Mouse (Mus musculus) splenic B cell, adult 2 months (primary cell): ENCODE data around the gene Brat1.

Source experiments
- DNase-seq: peaks from one replicate; pipeline ENCODE4 v3.0.0-alpha.2; 2011; ENCODE audit warnings: low read depth, low spot score
- H3K27me3 ChIP-seq: 2 replicates; pipeline ENCODE4 v1.6.1; 2012; ENCODE audit warnings: mild to moderate bottlenecking, low read length, moderate library complexity, mixed read lengths; ENCODE audit not compliant: control insufficient read depth, poor library complexity, insufficient read depth, severe bottlenecking
- H3K36me3 ChIP-seq: 2 replicates; pipeline ENCODE4 v1.6.1; 2012; ENCODE audit warnings: mild to moderate bottlenecking, low read length, moderate library complexity, mixed read lengths; ENCODE audit not compliant: control insufficient read depth, poor library complexity, insufficient read depth, severe bottlenecking

The Brat1 gene

DNA sequence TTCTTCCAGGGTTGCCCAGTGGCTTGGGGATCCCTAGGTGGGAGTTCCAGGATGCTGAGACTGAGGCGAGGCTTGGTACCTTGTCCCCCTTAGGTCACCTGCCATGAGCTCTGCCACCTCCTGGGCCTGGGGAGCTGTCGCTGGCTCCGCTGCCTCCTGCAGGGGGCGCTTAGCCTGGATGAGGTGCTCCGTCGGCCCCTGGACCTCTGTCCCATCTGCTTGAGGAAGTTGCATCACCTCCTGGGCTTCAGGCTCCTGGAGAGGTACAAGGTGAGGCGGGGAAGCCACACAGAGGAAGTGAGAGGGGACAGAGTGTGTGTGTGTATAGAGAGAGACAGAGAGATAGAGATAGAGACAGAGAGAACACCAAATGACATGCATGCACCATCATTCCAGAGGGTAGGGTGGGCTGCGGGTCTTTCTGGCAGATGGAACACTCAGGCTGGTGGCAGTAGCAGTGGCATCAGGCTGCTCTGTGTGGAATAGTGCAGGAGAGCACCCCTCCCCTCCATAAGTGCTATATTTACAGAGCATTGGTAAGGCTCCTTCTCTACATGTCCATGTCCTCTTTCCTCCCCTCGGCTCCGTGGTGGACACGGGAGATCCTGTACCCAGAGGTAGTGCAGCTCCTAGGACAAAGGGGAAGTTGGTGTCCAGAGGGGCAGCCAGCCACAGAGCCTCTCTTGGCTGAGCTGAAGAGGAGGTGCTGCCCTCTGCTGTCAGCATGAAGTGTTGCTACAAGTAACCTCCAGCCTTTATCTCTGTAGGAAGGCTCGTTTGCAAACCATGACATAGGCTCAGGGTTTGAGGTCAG, 44.5 kb downstream of the Brat1 start:
- DNase-seq = peak; percentile 86
- Histone ChIP-seq H3K36me3 (no peaks in the 10 kb centered on the region), H3K27me3 (no peaks in the 10 kb centered on the region)

DNA sequence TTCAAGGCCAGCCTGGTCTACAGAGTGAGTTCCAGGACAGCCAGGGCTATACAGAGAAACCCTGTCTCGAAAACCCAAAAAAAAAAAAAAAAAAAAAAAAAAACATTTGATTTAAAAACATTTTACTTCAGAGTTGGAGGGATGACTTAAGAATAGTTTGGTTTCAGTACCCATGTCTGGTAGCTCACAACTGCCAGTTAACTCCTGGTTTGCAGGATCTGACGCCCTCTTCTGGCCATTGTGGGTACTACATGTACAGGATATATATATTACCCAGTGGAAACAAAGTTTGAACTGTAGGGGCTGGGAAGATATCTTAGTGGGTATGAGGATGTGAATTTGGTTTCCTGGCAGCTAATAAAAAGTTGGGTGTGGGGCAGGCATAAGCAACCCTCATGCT, 46.1 kb downstream of the Brat1 start:
- peak; percentile 76 for DNase-seq
- Histone ChIP-seq H3K27me3 (no peaks in the 10 kb centered on the region), H3K36me3 (no peaks in the 10 kb centered on the region)

DNA sequence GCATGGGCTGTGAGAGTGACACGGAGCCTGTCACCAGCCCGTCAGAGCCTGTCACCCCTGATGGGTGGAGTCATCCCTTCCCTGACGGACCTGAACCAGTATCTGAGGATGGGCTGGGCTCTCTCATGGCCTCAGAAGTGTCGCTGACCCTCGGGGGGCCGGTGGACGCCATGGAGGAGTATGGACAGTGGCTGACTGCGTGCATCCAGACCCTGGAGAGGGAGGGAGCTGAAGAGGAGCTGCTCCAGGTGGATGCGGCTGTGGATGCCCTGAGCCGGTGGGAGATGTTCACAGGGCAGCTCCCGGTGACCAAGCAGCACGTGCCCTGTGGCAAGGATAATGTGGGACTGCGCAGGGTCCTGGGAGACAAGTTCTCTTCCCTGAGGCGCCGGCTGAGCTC, 47.2 kb downstream of the Brat1 start:
- no peaks in the 10 kb centered on the region for H3K27me3 ChIP-seq

DNA sequence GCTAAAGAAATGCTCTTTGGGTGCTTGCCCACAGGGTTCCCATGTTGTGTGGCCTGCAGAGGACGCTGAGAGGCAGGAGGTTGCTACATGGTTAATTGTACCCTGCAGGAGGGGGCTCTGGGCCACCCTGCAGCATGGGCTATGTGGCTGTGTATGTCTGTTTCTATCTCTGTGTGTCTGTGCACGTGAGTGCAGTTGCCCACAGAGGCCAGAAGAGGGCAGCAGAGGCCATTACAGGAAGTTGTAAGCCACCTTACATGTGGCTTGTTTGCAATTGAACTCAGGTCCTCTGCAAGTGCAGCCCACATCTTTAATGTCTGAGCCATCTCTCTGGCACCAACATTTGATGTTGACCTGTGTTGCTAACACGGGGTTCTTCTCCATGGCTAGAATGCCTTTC, 47.8 kb downstream of the Brat1 start:
- peak; percentile 44 for DNase-seq
- H3K36me3 ChIP-seq = no peaks in the 10 kb centered on the region
- no peaks in the 10 kb centered on the region for H3K27me3 ChIP-seq

More for the DNA sequence above, 47.2 kb downstream of the Brat1 start:
- H3K36me3 ChIP-seq = no peaks in the 10 kb centered on the region
- DNase-seq = no peak

DNA sequence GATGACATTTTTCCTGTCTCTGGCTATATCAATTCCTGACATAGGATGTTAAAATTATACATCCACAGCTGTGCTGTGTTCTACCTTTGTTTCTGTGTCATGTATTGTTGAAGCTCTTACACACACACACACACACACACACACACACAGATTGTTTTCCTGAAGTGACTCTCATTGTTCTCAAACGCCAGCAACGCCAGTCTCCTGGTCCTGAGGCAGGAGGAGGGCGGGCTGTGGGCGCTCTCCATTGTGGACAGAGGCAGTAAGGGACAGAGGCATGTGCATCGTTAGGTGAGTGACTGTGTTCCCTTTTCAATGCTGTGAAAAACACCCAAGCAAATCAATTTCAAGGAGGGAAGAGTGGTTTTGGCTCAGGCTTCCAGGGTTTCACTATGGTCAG, 48.4 kb downstream of the Brat1 start:
- H3K36me3 ChIP-seq = no peaks in the 10 kb centered on the region
- no peaks in the 10 kb centered on the region for H3K27me3 ChIP-seq
- DNase-seq = no peak

DNA sequence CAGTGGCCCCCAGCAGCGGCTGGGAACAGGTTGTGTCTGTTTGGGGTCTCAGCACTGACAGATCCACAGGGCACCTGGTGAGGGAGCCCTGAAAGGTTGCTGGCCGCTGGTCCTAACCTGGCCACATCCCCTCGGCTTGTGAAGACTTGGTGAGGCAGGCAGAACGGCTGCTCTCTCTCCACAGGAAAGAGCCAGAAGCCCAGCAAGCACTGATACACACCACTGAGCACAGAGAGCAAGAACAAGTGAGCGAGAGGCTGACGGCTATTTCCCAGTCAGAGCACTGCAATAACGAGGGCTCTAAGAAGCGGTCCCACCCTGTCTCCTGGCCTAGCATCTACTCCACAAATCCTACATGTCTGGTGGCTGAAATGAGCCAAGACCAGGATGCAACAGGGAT, 54.1 kb downstream of the Brat1 start:
- DNase-seq = no peak
- H3K36me3 ChIP-seq = 0 out of 2 replicates have a peak, but pooled peaks cover 1% of the 10 kb centered on the region
- no peaks in the 10 kb centered on the region for H3K27me3 ChIP-seq

DNA sequence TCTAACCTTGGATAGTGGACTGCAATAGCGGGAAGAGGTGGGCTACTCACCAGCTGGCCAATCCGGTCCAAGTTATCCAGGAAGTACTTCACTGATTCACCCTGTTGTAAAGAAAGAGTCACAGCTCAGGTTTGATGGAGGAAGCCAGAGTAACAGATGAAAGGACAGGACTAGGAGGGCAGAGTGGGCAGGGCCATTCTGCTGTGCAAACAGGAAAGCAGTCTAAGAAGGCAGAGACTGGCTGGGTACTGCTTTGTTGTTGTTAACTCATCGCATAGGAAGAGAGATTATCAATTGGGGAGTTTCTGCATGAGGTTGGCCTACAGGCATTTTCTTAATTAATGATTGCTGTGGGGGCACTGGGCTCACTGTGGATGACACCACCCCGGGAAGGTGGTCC, 57.7 kb downstream of the Brat1 start:
- no peak for DNase-seq
- Histone ChIP-seq H3K36me3 (0 out of 2 replicates have a peak, but pooled peaks cover 1% of the 10 kb centered on the region), H3K27me3 (no peaks in the 10 kb centered on the region)

DNA sequence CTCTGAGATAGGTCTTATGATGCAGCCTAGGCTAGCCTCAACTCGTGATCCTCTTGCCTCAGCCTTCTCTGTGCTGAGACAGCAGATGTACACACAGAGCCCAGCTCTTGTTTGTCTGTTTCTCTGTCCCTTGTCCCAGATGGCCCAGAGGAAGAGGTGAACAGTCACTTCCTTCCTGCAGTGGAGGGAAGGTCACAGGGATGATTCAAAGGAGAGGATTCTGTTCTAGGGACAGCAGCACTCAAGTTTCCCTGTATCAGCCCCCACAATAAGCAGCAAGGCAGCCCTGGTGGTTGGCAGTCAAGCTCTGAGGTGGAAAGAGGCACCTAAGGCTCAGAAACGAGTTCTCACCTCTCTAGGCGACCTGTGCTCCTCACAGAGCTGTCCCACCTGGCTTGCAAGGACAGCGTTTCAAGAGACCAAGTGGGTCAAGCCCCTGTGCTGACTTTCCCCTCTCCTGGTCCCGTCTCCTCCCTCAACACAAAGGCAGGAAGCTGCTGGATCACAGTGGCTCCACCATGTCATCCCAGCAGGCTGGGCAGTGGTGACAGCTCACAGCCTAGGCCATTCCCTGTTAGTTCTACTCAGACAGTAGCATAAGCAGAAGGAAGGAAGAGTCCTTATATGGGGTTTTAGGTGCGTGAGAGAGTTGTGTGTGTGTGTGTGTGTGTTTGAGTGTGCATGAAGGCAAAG, 60.3 kb downstream of the Brat1 start:
- H3K36me3 ChIP-seq = 0 out of 2 replicates have a peak, but pooled peaks cover 1% of the 10 kb centered on the region
- peak; percentile 27 for DNase-seq
- H3K27me3 ChIP-seq = no peaks in the 10 kb centered on the region

DNA sequence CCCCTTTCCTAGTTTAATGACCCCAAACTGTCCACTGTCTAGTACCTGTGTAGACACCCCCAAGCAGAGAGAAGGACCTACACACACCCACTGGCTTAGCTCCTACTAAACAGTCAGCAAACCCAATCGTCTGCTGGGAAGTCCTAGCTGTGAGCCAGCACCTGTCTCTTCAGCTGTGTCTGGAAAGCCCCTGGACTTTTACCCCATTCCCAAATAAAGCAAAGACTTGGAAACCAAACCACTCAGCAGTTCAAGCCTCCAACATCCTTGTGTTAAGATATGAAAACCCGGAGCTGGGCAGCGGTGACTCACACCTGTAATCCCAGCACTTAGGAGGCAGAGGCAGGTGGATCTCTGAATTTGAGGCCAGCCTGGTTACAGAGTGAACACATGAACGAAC, 61.8 kb downstream of the Brat1 start:
- DNase-seq = no peak
- Histone ChIP-seq H3K36me3 (no peaks in the 10 kb centered on the region), H3K27me3 (no peaks in the 10 kb centered on the region)

DNA sequence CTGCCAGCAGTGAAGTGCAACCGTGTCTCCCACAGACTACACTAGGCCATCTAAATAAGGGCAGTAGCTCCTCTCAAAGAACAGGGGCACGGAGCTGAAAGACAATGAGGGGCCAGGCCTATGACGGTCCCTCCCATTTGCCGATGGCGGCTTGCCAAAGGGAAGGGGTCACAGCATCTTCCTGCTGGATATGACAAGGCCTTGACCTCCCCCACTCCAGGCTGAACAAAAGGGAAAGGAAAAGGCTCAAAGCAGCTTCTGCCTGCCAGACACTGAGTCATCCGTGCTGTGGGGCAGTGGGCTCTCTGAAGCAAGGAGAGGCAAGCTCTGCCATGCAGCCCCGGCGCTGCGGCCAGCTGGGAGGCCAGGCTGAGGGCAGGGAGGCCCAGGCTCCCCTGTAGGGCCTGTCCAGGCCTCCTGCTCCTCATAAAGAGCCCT, 62.9 kb downstream of the Brat1 start:
- H3K27me3 ChIP-seq = no peaks in the 10 kb centered on the region
- DNase-seq = no peak
- H3K36me3 ChIP-seq = no peaks in the 10 kb centered on the region

DNA sequence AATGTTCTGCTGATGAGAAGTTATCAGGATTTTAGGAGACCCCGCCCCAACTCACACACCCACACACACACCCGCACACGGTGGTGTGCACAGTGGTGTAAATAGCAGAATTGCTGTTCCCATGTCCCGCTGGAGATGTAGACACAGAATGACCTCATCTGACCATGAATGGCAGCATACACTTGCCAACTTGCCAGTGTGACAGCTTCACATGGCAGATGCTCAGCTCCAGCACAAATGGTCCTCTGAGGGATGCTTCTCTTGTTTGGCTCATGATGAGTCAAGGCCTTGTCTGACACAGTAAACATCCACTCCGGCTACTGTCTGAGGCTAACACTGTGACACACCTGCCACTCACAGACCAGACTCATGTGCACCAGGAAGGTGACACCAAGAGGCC, 63.5 kb downstream of the Brat1 start:
- DNase-seq = no peak
- H3K36me3 ChIP-seq = no peaks in the 10 kb centered on the region
- H3K27me3 ChIP-seq = no peaks in the 10 kb centered on the region
